Mouse (Mus musculus) adrenal gland, postnatal 10 days (tissue): Measurements from ENCODE around the gene Srd5a1. TPM values are rescaled to one million over a fixed set of nuclear protein-coding genes. Genes with fewer than 3 reads are reported as not detected.
A peak's percentile ranks its signal among the peaks of the same experiment; 100 is the strongest.
"Not testable (repeated sequence)": the region's sequence is repeated elsewhere in the genome, so short reads cannot be mapped to it uniquely, and the experiment has no call there.

ENCODE experiments used
- DNase-seq: peaks from one replicate; pipeline ENCODE4 v3.0.0; 2021; ENCODE audit warnings: mixed read lengths
- total RNA-seq, 2 experiments: library from RNA; stranded (reverse); gene quantifications; 2 replicates each; pipeline ENCODE4 v1.2.3; 2021

Gene Srd5a1
- total RNA-seq, 2 experiments from 2014 or later = 12.0 to 13.3 TPM

DNA sequence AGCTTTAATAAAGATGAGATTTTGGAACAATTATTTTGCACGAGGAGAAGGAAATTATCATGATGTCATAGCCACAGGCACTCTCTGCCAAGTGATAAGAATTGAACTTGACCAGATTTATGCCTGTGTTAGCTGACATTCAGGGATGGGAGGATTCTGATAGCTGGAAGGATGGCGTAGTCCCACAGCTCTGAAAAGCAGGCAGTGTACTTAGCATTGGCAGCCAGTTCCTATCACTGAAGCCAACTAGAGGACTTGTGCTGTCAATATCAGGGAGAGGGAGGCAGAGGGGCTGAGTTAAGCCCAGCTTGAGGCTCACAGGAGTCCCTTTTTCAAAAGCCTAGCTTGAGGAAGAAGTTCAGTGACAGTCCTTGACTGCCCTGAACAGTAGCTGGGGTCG, 13.3 kb upstream of the Srd5a1 start:
- DNase-seq = no peak

DNA sequence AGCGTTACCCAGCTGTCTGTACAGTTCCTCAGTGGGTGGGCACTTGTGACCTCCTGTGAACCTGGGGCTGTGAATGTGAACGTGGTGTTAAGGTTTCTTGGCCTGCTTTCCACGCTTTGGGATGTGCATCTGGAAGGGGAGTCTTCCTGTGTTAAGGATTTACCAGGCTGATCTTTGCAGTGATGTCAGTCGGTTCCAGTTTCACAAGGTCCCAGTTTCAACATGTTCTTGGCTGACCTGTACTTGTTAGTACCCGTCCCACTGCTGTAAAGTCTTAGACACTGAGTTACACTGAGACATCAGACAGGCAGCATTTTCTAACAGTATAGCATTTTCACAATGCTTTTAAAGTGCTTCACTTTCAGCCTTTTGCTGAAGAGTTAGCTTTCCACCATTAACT, 12.6 kb upstream of the Srd5a1 start:
- no peak for DNase-seq

DNA sequence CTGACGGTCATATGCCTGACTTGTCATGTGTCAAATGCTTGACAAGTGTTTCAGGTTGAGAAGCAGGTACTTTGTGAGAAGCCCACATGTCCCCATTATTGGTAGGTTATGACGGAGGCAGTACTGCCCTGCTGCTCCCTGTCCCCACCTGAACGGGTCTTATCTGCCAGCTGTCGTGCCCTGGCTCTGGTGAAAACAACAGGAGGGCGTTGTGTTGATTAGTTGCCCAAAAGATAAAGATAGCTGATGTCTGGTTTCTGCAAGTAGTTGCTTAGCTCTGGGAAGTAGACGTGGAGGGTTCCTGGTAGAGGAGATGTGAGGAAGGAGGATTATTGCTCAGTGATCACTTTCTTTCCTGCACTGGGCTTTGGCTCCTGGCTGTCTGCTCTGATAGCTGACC, 5.5 kb upstream of the Srd5a1 start:
- DNase-seq = no peak

DNA sequence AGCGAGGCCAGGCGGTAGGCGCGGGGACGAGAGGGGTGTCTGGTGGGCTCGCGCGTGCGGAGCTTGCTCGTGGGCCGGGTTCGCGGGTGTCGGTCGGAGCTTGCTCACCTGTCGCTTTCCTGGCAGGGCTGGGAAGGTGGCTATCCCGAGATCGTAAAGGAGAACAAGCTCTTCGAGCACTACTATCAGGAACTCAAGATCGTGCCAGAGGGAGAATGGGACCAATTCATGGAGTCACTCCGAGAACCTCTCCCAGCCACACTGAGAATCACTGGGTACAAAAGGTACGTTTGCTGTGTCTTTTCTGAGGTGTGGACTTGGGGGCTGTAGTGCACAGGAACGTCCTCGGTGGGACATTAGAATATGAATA, 918 bp upstream of the Srd5a1 start:
- no peak for DNase-seq

DNA sequence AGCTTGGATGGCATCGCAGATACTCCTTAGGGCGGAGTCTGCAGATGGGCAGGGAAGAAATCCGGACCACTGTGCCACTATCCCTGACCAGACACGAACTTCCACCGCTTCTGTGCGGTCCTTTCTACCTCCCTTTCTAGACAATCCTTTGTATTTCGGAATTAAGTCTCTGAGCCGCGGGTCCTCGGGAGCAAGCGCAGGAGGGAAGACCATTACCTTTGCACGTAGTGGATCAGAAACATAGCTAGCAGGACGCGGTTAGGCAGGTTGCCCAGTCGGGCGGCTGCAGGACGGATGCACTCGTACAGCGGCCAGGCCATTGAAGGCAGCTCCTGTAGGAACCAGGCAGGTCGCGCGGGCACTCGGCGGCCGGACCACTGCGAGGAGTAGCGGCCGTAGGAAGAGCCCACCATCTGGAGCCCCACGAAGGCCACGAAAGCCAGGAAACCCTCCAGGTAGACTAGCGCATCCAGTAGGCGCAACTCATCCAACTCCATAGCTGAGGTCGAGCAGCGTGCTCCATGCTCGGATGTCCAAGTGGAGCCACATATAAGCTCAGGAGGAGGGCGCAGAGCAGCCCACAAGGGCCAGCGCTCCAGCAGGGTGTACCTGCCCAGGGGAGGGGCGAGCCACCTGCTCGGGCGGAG, 368 bp downstream of the Srd5a1 start:
- peak; percentile 63 for DNase-seq

DNA sequence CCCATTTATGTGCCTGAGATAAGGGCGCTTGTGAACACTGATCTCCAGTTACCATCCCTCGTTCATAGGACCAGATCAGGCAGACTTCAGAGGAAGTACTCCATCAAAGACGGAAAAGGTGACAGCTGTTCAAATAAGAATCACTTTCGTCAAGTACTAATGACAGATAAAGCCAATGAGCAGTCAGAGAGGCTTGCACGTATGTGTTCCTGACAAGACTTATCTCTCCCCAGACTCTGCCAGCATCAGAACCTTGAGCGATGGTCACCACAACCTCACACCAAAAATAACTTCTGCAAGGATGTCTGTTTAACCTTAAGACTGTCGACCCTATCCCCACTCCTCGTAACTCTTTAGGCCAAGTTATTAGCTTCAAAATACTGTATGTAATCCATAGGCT, 2.5 kb downstream of the Srd5a1 start:
- no peak for DNase-seq

DNA sequence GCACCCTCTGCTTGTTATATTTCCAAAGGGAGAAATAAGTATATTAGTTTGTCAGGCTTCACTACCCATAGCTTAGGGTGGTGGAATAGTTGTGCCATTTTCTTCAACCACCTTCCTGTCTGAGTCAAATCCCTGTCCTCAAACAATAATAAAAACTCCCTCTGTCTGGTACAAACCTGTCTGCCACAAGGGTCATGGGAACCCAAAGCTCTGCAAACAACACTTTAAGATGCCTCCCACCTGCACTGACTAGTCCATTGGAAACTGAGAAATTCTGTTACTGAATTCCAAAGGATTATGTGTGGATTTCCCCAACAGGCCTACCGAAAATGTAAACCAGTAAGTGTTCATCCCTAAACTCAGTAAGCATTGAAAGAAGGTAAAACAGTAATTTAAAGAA, 6.6 kb downstream of the Srd5a1 start:
- DNase-seq = no peak

DNA sequence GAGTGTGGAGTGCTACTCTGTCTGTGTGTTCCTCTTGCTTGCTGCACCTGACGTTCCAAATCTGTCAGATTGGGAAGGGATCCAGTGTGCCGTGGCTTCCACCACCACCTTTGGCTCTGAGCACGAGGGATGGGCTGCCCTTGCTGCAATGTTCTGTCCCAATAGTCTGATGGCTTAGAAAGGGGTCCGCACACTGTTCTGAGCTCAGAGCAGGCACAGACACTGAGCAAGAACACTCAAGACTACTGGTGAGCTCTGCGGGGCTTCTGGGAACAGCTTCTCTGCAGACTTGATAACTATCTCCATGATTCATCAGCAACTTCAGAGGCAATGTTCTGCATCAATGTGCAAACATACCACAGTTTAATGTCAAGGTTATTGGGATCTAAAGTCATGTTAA, 9.9 kb downstream of the Srd5a1 start:
- DNase-seq = peak; percentile 26

DNA sequence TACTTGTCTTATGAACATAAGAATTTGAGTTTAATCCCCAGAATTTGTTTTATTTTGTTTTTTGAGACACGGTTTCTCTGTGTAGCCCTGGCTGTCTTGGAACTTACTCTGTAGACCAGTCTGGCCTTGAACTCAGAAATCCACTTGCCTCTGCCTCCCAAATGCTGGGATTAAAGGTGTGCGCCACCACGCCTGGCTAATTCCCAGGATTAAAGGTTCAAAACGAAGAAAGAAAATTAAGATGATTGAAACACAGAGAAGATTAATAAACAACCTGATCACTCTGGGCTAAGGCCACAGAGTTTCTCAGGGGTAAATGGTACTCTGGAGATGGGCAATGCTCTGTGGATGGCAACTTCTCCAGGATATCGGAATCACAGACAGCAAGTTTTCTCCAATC, 10.4 kb downstream of the Srd5a1 start:
- DNase-seq = not testable (repeated sequence)

DNA sequence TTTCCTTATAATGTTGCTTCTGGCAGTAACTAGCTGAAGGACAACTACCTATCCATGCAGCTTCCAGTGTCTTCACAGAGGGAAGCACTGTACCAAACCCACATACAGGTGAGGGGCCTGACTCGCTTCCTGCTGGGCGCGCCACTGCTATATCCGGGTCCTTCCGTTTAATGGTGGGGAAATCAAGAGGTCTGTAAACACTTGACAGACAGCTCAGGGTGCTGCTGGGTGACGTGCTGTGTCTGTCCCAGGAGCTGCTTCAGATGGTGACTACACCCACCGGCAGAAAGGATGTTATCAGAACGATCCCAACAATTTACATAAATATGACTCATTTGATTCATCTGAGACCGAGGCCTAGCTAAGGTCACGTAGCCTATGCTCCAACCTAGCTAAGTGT, 12.4 kb downstream of the Srd5a1 start:
- DNase-seq = no peak

DNA sequence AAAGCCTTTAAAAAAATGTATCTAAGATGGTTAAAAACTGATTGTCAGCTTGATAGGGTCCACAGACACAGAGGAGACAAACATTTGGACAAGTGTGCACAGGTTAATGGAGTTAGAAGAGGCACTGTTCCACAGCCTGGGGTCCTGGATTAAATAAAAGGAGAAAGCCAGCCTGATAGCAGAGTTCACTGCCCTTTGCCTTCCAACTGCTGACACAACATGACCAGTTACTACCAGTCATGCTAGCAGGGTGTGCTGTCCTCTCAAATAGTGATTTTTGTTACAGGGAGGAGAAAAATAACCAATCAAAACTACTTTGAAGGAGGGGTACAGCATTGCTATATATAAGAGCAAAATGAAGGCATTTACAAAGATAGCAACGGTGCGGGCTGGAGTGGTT, 14.7 kb downstream of the Srd5a1 start:
- no peak for DNase-seq

DNA sequence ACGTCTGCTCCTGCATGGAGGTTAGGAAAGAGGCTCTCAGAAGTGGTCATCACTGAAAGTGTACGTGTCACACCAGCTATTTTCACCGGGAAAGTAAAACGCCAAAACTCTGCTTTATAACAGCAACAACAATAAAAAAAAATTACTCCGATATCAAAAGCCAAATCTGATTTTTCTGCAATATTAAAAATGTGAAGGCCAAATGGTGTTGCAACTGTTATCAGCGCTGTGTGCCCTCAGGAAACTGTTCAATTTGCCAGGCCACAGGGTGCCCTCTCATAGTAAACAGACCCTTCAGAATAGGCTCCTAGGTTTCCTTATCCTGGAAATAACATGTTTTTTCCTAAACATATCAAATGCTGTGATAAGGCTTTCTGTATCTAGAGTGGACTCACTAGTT, 15.3 kb downstream of the Srd5a1 start:
- no peak for DNase-seq

DNA sequence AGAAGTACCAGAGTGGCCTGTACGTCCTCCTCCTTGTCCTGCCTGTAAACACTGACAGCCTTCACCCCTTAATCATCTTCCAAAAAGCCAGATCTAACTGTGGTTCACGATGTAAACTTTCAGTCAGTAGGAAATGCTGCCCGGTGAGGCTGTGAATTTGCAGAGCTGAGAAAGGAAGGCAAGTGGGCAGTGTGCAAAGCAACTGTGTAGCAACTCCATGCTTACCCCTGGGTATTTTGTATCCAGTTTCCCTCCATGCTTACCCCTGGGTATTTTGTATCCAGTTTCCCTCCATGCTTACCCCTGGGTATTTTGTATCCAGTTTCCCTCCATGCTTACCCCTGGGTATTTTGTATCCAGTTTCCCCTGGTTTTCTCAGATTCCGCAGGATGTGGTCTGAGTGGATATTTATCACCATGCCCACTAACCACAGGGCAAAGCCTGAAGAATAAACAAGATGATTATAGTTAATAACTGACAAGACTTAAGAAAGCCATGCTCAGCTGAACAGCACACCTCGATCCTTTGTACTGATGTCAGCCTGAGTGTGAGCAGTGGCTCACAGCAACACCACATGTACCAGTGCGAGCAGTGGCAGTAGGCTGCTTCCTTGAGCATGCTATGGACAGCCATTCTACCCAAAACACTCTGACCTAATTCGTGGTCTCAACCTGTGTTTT, 16.5 kb downstream of the Srd5a1 start:
- no peak for DNase-seq

DNA sequence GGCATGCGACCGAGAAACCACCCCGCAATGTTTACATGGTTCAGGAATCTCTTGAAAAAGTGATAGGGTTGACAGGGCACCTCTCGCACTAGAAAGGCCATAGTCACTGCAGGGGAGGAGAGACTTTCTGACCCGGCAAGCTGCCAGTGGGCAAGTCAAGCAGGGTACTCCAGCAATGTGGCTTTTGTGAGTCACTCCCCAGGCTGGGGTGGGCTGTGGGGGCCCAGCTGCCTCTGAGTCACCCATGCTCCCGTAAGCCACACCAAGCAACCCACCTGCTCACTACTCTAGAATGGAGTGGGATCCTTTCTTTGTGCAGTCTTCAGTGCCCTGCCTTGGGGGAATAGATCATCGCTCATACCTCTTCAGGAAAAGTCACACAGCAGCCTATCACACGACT, 17.8 kb downstream of the Srd5a1 start:
- DNase-seq = no peak

DNA sequence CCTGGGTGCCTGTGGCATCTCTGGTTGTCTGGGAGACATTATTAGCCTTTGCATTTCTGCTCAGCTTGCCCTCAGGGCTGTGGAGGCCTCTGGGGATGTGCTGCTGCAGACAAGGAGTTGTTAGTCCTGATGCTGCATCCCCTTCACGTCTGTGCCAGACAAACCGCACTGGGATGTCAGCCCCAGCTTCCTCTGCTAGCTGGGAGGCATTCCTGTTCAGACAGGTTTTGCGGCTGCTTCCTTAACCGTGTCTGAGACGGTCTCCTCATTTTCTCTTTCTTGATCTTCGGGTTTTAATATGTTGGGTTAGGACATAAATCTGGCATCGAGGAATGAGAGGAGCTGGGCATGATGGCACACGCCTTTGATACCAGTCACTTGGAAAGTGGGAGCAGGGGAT, 19.0 kb downstream of the Srd5a1 start:
- no peak for DNase-seq

DNA sequence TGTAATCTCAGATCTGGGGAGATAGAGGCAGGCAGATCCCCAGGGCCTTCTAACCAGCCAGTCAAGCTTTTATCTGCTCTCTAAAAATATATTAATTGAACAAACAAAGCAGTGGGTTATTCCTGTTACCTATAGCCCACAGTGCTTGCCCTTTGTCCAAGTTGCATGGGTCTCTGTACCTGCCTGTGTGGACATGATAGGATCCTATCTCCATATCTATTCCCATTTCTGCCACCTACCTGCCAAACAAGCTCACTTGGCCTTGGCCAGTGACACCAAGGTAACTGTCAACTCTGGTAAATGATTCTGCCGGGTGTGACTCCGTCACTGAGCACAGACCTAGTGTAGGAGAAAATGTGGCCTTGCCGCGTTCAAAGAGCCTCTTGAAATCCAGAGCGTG, 19.9 kb downstream of the Srd5a1 start:
- DNase-seq = no peak

DNA sequence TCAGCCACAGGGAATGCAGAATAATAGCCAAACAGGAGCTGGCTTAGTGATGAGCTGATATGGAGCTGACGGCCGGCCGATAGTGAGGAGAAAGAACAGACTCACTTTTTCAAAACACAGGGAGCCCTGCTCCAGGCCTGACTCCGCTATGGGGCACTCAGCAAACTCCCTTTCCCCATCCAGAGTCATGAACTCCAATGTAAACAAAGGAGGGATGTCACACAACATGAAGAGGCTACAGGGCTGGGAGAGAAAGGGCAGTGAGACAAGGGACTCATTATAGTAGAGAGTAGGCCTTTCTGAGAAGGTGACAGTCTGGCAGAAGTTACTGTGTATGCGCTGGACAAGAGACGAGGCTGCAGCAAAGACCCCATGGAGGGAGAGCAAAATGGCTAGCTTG, 23.0 kb downstream of the Srd5a1 start:
- DNase-seq = no peak

DNA sequence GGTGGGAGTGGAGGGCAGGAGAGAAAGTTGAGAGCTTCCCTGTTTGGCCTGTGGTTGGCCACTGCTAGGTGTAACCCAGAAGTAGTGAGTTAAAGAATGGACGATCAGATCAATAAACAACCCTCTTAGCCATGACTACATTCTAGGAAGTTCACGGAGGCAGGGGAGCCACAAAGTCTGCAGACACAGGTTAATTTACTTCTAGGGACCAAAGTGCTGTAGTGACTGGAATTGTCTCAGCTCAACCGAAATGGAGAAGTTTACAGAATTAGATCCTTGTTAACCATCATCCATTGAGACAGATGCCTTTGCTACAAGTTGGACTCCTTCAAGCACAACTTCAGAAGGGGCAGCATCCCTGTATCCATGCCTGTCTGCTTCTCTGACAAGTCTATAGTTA, 23.4 kb downstream of the Srd5a1 start:
- DNase-seq = no peak

DNA sequence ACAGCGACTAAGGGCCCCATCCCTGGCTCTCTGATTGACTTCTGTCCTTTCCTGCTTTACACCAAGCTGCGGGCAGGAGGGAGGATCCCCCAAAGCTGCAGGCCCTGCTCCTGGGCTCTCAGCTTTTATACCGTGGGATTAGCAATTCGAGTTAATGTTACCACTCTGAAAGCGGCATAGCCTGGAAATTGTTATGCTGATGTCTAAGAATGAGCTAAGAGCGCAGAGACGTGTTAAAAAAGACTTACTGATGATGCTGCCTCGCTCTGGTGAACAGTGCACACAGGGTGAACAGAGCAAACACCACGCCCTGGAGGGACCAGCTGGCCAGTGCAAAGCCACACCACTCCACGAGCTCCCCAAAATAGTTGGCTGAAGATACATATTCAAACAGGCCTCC, 24.9 kb downstream of the Srd5a1 start:
- no peak for DNase-seq

DNA sequence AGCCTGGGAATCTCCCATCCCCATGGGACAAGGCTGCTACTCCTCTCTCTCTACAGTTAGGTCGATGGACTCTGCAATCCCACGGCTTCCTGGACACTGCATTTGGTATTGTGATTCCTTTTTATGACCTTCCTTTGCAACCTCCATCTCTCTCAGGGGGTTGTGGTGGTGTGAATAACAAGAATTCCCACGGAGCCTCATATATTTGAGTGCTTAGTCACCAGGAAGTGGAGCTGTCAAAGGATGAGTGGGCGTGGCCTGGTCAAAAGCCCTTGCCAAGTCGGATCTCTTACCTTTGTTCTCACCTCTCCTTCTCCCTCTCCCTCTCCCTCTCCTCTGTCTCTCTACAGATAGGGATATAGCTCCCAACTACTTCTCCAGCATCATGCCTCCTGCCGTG, 25.4 kb downstream of the Srd5a1 start:
- no peak for DNase-seq

DNA sequence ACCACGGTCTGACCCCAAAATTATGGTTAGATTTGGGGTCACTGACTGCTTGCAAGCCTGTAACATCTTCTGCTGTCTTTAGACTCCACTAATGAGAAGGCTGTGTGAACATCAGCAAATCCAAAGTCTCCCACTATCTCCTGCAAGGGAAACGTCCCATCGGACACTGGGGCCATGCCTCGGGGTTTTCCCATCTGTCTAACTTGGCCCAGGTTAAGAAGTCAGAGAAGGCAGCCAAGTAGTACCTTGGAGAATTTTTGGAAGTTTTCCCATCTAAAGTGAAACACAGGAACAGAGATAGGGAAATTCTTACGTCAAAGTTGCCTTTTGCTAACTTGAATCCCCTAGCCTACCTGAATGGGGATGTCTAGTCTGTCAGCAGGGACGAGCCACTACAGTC, 27.7 kb downstream of the Srd5a1 start:
- no peak for DNase-seq

DNA sequence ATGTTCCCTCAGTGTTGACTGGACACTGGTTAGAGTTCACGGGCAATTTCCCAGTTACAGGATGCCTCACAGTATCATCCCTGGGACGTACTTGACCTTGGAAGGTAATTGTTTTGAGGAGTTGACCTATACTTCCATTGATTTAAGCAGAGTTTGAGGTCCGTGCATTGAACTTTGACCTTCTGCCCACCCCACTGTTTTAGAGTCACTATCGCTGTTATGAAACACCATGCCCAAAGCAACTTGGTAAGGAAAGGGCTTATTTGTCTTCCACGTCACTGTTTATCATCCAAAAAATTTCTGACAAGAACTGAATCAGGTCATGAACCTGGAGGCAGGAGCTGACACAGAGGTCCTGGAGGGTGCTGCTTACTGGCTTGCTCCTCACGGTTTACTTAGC, 28.8 kb downstream of the Srd5a1 start:
- no peak for DNase-seq

DNA sequence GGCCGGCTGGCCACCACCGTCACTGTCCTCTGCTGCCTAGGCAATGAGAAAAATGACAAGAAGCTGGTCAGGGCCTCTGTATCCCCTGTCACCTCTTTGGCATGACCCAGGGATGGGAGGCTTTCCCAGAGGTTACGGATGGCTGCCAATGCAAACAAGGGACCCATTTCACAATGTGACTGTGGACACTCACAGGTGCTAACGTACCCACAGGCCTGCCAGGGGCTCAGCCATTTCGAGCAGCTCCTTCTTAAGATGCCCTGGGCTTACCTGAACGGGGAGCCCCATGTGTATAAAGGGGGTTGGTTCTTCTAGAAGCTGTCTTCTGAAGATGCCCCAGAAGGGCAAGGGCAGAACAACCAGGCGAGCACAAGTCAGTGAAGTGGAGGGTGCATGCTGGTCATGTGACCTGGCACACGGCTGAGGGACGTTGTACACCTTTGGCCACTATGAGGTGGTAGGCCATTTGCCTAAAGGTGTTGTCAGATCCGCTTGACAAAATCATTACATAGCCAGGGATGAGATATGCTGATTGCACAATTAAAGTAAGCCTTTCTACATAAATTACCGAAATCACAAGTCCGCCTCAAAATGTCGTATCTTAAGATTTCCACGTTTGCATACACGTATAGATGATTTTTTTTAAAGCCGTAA, 33.9 kb downstream of the Srd5a1 start:
- no peak for DNase-seq

DNA sequence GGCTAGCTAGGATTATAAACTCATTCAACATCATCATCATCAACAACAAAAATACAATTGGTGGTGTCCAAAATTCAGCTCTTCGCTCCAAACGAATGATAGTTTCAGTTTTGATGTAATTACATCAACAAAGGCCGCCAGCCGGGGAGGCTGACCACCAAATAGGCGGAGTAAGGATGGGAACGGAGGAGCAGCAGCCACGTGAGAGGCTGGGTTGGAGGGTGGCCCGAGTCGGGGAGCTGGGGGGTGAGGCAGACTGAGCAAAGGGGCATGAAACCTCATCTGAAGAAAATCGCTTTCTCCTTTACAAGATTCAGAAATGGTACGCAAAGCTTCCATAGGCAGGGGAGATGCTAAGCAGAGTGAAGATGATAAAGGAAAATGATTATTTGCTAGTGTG, 34.6 kb downstream of the Srd5a1 start:
- no peak for DNase-seq
